Mouse (Mus musculus): ENCODE data around the gene Fhl2.
"Not testable (repeated sequence)": the region's sequence is repeated elsewhere in the genome, so short reads cannot be mapped to it uniquely, and the experiment has no call there.

Fhl2 gene

GRCm38 (mm10) chr1:43145388-43145787 is 51.4 kb downstream of the Fhl2 start:
- DNase-seq: no peak

DNA sequence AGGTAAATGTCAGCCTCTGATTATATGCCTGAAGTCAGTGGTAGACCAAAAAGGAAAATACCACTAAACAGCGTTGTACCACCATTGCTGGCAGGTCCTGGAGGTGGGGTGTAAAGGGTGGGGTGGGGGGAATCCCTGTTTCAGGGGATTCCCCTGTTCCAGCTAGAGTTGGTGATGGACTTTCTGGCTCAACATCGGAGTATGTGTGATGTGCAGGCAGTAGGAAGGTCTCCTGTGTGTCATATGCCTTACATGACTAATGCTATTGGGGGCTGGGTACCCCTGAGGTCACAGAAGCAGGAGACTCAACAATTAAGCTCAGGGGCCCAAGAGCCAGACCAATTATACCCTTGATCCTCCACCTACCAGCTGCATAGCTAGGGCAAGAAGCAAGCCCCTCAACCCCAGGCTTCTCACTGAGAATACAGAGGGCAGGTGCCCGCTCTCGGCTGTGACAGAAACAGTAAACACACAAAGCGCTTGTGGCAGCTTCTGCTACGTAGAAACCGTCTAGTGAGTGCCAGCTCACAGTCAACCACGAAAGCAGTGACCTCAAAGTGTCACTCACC is 52.4 kb downstream of the Fhl2 start:
- no peak for DNase-seq

DNA sequence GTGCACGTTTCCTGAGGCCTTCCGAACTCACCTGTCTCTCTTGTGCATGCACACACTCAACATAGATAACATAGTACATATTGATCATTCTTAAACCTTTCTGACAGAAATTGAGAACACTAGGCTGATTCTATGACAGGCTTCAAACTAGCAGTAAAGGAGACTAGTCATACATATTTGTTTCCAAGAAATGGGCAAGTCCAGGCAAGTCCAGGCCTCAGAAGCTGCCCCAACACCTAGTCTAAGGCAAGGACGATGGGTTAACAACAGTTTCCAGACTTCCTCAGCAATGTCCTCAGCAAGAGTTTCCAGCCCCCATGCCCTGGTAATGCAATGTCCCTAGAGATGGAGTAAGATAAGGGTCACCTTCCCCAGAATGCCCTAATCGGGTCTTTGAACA is 53.0 kb downstream of the Fhl2 start:
- no peak for DNase-seq

GRCm38 (mm10) chr1:43143284-43143683 is 53.5 kb downstream of the Fhl2 start:
- no peak for DNase-seq

- no peak for DNase-seq
Observed at GRCm38 (mm10) chr1:43142849-43143248, 53.9 kb downstream of the Fhl2 start.

- no peak for DNase-seq
Observed at GRCm38 (mm10) chr1:43141555-43141961, 55.2 kb downstream of the Fhl2 start.

- DNase-seq: peak; percentile 86
Observed at GRCm38 (mm10) chr1:43139587-43140266, 57.1 kb downstream of the Fhl2 start.

DNA sequence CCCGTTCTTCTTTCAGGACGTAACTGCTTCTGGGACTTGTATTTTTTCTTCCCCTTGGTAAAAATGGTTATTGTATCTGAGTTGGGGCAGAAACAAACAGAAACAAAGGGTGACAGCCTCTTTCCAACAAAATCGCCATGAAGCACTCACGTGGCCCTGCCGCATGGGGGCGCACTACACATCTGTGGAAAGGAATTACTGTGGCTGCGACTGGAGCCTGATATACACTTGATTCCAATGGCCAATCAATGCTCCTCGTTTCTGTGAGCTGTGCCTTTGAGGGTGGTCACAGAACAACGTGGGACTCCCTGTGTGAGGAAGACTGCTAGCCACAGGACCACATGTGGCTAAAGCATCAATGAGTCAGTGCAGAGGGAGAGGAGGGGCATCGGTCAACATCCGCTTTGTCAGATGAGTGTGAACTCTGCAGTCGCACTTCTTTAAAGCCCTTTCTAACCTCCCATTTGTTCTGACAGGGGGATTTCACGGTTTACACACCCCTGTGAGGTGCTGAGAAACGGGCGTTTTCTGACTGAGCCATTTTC is 58.4 kb downstream of the Fhl2 start:
- DNase-seq: no peak

DNA sequence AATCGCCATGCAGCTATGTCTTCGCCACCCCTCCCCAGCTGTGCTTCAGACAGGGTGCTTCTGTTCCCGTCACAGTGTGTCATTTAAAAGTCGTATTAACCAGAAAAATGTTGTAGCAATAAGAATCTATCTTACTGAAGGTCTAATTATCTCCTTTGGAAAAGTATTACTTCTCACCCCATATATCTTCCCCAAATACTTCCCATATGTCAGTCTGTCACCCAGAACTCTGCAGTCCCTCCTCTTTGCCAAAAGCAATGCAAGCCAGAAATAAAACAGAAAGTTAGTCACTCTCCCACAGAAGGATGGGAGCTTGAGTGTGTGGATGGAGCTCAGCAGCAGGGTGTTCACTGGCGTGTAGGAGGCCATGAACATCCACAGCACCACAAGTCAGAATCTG is 59.5 kb downstream of the Fhl2 start:
- DNase-seq: no peak

GRCm38 (mm10) chr1:43136488-43137029 is 60.2 kb downstream of the Fhl2 start:
- not testable (repeated sequence) for DNase-seq

GRCm38 (mm10) chr1:43131591-43131990 is 65.2 kb downstream of the Fhl2 start:
- DNase-seq: no peak

DNA sequence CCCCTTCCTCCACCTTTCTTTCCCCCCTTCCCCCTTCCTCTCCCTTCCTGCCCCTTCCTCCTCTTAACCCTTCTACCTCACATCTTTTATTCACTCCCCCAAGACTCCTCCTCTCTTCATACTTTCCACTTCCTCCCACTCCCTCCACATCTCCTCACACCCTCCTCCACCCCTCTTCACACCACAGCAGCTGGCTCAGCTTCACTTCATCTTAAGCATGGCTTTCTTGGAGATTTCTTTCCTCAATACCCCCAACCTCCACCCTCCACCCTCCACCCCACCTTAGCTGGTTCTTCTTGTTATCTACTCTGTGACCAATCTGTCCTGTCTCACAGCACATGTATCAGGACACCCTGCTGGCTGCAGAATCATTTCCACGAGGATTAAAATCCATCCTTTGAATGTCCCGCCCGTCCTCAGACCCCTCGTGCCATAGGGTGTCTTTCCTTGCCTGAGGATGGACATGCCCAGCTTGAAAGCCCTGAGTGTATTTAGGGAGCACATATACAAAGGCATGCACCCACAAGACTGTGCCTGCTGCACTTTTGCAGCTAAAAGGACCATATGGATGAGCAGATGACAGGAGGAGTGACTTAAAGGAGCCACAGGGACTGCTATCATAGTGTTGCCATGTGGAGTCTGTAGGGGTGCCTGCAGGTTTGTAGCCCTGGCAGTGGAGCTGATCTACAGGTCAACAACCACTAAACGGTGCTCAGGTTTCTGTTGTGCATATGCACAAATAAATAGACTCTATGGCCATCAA is 66.4 kb downstream of the Fhl2 start:
- no peak for DNase-seq

GRCm38 (mm10) chr1:43127820-43128610 is 68.8 kb downstream of the Fhl2 start:
- DNase-seq: no peak

DNA sequence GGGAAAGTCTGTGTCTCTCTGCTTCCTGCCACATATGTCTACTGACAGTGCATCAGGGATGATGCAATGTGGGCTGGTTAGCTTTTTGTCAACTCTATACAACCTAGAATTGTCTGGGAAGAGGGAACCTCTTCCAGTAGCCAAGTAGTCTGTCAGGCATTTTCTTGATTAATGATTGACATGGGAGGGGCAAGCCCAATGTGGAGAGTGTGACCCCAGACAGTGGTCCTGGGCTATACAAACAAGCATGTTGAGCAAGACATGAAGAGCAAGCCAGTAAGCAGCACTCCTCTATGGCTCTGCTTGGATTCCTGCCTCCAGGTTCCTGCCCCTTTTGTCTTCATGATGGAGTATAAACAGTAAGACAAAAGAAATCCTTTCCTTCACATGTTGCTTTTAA is 69.6 kb downstream of the Fhl2 start:
- DNase-seq: no peak

DNA sequence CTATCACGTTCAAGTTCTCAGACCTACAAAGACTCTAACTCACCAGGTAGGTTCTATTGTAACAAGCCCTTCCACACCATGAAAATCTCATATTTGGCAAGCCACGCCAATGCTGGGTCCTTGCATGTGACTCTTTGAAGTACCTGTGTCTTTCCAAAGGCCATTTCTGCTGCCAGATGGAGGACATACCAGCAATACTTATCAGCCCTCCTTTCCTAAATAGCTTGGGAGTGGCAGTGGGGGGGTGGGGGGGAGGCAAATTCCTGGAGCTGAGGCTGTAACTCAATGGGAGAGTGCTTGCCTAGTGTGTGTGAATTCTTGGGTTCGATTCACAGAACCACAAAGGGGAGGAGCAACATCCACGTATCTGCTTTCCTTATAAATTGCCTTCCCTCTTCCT is 72.1 kb downstream of the Fhl2 start:
- DNase-seq: no peak

DNA sequence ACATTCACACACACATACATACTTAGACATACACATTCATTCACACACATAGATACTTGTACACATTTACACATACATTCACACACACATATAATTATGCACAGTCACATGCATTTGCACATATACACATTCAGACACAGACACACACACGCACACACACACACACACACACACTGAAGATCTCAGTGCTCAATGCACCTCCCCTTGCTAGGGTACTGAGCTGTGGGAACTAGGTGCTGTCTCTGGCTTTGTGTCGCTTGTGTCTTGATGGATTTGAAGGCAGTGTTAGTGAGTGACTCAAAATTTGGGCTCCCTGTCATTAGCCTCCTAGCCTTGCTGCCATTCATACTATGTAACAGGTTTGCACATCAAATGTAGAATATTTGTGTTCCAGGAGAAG is 74.2 kb downstream of the Fhl2 start:
- DNase-seq: no peak

DNA sequence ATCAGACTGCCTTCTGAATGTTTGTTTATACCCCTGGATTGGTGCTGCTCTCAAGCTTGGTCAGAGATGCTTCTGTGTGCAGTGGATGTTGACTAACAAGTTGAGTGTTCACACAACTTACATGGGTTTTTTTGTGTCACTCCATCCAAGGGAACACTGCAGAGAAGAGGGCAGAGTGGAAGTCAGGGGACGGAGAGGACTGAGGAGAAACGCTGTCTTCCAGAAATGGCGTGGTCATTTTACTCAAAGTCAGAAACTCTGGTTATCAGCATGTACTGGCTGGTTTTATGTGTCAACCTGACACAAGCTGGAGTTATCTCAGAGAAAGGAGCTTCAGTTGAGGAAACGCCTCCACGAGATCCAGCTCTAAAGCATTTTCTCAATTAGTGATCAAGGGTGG is 75.8 kb downstream of the Fhl2 start:
- DNase-seq: no peak

DNA sequence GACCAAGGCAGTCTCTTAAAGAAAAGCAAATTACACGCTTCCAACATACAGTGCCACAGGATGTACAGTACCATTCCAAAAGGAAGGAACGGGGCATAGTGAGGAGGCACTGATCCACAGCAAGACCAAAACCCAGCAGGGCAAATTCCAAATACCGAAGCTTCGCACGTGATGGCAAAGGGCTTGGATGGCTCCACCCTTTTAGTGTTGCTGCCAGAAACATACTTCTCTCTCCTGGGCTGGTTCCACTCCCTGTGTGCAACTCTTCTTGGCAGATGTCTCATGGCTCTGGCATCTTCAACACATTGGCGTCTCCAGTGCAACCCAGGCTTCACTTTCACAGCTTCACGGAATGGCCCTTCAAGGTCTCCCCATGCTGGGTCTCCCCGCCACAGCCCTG is 79.3 kb downstream of the Fhl2 start:
- no peak for DNase-seq

GRCm38 (mm10) chr1:43112882-43113281 is 83.9 kb downstream of the Fhl2 start:
- DNase-seq: peak; percentile 44

DNA sequence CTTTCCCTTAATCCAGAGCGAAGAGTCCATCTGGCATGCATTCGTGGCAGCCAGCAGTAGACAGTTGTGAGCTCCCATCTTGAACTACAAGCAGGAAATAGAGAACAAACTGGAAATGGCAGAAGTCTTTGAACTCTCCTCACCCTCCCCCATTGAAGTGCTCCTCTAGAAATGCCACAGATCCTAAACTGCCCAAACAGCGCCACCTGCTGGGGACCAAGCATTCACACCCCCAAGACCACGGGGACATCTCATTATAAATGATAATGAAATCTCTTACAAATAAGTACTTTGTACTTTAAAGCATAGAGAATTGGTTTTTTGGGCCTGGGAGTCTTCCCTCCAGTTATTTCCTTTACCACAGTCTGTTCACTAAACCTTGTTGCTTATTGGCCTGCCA is 86.2 kb downstream of the Fhl2 start:
- DNase-seq: peak; percentile 68

GRCm38 (mm10) chr1:43108729-43109128 is 88.1 kb downstream of the Fhl2 start:
- DNase-seq: no peak

DNA sequence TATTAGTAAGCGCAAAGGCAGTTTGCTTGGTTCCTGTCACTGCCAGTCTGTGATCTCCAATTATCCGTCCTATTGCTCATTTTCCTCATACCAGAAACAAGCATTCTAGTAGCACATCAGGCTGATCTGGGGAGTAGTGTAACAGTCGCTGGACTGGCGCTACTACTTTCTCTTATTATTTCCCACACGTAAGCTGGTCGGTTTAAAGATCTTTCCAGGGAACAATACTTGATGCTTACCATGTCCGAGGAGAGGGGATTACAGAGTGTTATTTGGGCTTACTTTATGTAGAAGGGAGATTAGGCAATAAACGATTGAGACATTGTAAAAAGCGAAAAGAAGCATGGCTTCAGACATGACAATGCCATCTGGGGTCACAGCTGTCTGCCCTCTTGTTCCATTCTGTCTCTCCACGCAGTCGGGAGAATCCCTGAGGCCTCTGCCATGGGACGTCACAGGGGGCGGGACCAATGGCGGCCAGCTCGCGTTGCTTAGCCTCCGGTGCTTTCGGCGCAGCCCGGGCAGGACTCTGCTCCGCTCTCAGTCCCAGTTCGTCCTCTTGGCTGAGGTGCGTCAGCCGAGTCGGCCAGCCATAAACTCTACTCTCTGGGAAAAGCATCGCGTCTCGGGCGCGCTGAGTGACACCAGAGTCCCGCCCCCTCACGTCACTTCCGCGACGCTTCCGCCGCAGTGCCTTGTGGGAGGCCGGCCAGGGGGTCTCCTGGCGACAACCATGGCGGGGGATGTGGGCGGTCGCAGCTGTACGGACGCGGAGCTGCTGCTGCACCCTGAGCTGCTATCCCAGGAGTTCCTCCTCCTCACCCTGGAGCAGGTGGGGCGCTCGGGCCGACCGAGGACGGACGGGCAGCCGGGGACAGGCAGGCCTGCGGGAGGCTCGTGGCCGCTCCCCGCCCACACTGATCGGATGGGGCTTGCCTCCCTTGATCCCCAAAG is 98.5 kb downstream of the Fhl2 start, which contains the start of the genes Tgfbrap1 and AI597479:
Tgfbrap1 (minus strand) TSS at position 607 of the 954 bp plus-strand sequence.
AI597479 (plus strand) TSS at position 680 of the 954 bp plus-strand sequence.
- peak; percentile 92 for DNase-seq

Measured in thymus, postnatal 25 days (tissue).